Mouse (Mus musculus) mature B cell (primary cell): ENCODE results near the gene Fam171a1.
"Not testable (repeated sequence)": the region's sequence is repeated elsewhere in the genome, so short reads cannot be mapped to it uniquely, and the experiment has no call there.

ENCODE experiments used
- in situ Hi-C: fragments of 300-500 bp; cut with MboI; formaldehyde crosslinking; loops from 2 replicates; pipeline ENCODE4 v1.14.3; 2019

Fam171a1 gene

DNA sequence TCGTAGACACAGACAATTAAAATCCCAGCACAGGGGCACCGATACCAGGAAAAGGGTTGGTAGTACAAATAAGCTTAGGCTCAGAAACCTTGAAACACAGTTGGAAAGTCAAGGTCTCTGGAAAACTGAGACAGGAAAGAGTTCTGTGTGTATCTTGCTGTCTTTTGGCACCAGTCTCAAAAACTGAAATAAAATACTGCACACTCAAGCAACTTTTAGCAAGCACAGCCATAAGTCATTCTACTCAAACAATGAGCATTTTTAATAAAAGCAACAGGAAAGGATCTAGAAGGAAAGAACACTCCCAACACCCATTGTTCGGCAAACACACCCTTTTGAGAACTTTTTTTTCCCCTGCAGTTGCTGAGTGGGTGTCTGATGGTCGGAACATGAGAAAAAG lies at the start of gene Fam171a1:
Gene Fam171a1, plus strand, starts transcription at position 359 of the 400 bp plus-strand sequence.
- in situ Hi-C loops = no loop called here

DNA sequence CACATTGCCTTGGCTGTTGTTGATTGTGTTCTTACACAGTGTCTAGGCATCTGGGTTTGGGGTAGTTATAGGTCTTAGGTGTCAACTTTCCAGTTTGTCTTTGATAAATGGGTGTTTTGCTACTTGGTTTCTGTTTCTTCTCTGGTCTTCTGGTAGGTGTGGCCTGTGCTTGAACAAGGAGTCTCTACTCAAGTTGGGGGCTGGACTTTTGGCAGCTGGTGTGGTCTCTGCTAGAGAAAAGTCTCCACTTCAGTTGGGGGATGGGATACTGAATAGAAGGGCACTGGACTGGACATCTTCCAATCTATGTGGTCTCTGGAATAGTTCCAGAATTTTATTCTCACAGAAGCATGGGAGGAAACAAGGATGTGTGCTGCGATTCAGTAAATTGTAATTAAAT lies 44.9 kb upstream of the Fam171a1 start:
- in situ Hi-C loops = no loop called here

DNA sequence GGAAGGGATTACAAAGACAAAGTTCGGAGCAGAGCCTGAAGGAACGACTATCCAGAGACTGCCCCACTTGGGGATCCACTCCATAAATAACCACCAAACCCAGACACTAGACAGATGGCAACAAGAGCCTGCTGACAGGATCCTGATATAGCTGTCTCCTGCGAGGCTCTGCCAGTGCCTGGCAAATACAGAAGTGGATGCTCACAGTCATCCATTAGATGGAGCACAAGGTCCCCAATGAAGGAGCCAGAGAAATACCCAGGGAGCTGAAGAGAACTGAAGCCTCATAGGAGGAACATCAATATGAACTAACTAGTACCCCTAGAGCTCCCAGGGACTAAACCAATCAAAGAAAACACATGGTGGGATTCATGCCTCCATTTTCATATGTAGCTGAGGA lies 25.7 kb upstream of the Fam171a1 start:
- in situ Hi-C loops = not testable (repeated sequence)

DNA sequence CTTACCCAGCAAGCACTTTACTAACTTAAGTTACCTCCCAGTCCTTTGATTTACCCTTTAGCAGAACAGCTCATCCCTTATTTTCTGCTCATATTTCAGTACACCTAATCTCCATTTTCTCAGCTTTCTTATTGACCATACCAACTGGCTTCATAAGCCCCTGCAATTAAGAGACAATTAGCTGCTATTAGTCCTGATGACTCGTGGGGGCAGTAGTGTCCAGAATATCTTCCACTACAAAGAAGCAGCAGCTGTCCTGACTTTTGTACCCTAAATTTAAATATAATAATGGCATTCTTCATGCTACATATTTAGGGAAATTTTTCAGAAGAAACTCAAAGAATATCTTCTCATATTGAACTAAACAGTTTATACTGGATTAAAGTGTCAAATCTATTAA lies 24.8 kb upstream of the Fam171a1 start:
- in situ Hi-C loops = no loop called here

DNA sequence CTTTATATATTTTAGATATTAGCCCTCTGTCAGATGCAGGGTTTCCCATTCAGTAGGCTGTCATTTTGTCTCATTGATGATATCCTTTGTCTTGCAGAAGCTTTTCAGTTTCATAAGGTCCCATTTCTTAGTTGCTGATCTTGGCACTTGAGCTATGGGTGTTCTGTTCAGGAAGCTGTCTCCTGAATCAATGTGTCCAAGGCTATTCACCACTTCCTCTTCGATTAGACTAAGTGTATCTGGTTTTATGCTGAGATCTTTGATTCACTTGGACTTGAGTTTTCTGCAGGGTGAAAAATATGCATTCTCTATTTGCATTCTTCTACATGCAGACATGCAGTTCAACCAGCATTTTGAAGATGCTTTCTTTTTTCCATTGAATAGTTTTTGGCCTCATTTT lies 17.9 kb upstream of the Fam171a1 start:
- in situ Hi-C loops = no loop called here

DNA sequence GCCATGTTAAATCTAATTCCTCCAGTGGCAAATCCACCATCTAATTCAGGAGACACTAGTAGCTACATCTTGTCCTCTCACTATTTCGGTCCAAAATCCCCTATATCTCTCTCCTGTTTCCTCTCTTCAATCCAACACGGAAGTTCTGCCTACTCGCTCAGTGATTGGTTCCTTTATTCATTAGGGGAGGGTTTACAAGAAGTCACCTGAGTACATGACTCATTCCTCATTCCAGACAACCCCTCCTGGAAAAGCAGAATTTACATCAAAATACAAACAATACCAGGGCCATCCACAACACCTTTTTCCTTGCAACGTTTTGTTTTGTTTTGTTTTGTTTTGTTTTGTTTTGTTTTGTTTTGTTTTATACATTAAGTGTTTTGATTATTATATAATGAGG lies 14.1 kb upstream of the Fam171a1 start:
- in situ Hi-C loops = no loop called here

DNA sequence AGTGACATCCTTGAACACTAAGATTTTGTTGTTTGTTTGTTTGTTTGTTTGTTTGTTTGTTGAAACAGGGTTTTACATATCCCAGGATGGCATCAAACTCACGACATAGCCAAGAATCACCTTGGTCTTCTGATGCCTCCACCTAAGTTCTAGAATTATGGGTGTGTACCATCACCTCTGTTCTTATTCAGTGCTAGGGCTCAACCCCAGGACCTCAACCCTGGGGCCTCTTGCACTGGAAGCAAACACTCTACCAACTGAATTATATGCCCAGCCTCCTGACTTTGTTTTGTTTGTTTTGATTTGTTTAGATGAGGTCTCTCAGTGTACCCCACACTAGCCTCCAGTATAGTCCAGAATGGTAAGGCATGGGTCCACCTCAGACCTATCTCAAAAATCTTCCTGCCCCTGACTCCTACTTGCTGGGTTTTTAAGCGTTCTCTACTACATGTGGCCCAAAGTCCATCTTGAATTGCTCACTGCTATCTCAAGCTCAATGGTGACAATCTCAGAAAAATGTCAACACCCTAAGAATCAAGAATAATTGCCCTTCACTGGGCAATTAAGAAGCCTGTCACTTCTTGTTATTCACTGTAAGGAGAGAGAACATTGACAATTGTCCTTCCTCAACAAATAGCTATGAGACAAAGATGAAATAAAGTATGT lies 12.6 kb upstream of the Fam171a1 start:
- in situ Hi-C loops = no loop called here

DNA sequence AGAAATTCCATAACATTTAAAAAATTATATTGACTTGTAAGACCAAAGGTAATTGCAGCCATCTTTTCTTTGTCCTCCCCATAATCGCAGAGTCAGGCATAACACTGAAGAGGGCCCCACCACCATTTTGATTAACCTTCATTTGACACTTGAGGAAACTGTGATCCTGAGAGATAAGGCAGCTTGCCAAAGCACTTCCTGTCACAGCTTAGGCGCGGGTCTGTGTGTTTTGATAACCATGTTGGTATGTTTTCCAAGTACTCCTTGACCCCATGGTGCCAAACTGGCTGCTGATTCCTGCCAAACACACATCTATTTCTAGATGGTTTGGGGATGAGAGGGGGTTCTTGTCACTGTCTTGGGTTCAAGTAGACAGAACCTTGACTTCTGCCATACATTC lies 11.7 kb upstream of the Fam171a1 start:
- in situ Hi-C loops = no loop called here

DNA sequence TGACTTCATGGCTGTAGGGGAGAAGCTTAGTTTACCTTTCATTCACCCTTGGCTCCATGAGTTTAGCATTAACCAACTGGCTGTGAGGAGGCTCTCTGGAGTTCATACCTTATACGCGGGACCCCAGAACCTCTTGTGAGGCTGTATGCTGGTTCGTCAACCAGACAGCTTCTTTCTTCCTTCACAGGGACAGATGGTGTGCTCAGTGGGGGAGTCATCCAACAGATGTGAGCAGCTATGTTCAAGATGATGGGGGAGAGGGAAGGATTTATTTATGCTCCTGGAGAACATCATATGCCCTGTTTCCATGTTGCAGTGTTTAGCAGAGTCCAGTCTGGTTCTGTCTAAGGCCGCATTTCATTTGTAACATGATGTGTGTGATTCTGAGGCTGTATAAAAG lies 6.6 kb upstream of the Fam171a1 start:
- in situ Hi-C loops = no loop called here

DNA sequence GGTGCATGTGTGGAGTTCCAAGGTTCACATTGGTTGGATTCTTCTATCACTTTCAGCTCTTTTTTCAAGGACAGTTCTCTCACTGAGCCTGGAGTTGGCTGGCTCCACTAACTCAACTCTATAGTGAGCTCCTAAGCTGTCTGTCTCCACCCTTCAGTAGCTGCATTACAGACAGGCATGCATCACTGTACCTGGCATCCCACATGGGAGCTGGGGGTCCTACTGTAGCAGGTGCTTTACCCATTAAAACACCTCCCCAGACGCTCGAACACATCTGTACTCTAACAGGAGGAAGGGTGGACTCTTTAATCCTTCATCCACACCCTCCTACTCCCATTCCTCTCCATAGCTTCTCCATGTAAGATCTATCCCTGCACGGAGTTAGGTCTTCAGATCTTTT lies 5.6 kb upstream of the Fam171a1 start:
- in situ Hi-C loops = no loop called here

DNA sequence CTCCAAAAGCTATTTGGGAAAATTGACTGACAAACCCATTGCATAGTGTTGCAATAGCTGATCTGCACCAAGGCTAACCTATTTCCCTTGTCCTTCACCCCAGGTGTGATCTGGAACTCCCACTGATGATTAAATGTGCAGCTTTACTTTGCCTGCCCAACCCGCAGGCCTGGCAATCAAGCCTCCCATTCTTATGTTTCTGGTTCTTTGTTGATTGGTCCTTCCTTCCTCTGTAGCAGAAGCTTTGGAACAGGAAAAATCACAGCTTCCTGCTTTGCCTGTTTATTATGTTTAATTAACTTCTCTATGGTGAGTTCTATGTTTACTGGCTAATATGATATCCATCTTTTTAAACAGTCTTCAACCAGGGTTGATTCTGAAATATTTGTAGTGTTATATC lies 5.2 kb upstream of the Fam171a1 start:
- in situ Hi-C loops = no loop called here

DNA sequence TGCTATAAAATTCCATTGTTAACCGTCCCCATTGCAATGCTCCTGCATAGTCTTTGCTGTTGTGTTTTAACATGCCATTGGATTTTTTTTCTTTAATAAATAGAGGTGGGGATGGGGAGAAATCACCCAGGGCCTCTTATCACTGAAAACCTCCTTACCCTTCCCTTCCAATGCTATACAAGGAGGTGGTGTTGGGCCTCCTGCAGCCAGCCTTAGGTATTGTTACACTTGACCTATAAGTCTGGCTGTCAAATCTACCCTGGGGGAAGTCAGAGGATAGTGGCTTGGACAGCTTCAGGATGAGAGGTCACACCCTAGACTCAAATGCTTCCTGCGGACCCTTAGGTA lies 3.8 kb downstream of the Fam171a1 start:
- in situ Hi-C loops = no loop called here

DNA sequence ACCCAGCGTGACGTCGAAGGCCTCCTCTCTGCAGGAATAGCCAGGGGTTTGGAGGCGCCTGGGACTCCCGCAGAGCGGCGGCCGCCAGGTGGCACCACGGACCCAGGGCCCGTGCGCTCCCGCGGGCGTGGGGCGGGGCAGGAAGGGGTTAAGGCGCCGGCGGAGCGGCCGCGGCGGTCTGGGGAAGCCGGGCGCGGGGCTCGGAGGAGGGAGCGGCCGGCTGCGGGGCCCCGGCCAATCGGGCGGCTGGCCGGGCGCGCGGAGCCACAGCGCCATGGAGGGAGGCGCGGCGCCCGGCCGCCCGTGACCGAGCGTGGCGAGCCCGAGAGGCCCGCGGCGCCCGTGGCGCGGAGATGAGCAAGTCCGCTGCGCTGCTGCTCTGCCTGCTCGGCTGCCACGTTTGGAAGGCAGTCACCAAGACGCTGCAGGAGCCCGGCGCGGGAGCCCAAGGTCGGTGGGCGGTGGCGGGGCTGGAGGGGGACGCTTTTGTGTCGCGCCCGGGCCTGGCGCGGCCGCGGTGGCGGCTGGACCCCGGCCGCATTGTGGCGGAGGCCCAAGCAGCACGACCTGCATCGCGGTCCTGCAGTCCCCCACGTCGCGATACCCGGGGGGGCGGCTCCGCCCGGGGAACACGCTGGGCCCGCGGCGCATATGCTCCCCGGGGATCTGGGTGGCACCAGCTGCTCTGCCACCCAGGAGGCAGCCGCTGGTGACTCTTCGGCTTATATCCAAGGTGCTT lies 4.3 kb downstream of the Fam171a1 start:
- in situ Hi-C loops = no loop called here

DNA sequence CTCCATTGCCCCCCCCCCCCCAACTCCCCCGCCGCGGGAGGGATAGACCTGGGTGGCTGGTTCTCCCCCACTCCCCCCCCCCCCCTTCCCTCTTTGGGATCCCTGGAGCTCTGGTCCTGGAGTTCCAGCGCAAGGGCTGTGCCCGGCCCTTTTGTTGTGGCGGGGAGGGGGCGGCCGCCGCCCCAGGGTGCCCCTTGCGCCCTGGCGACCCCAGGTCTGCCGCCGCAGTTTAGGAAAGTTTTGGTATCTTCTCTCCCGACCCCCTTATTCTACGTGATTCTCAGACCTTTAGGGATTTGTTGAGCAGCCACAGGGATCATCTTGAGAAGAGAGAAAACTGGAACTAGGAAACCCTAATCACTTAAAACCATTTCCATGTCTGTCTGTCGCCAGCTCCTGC lies 4.9 kb downstream of the Fam171a1 start:
- in situ Hi-C loops = no loop called here

DNA sequence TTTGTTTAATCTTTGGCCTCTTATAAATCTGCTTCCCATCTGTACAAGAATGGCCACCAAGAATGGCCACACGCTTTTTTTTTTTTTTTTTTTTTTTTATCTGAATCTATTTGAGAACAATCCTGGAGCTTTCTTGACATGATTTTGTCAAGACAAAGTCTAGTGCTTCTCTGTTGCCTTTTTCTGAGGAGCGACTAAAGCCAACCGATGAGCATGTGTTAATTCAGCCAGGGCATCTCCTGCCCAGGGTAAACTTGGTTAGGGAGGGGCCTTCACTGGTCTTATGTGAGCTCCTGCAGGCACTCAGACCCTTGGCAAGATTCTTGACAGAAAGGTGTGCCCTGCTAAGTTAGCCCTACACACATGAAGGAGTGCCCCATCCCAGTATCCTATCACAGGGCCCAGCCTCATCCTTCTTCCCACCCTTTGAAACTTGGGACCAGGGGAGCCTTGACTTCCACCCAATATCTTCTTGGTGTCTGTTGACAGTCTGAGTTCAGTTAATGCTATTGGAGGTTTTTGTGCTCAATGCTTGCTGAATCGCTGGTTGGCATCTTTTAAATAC lies 5.4 kb downstream of the Fam171a1 start:
- in situ Hi-C loops = no loop called here

DNA sequence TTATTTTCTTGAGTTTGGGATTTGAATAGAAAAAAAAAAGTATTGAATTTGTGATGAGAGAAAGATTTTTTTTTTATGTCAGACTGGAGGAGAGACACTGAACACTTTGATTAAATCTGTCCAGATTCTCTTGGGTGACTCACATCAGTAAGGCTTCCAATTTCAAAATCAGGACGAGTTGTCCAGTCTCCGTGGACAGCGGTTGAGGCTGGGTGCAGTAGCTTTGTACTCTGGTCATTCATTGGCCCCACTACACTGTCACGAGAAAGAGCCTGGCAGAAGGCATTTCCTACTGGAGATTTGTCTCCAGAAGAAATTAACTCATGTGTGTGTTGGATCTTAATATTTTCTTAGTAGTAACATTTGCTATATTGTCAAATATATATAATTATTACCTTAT lies 8.5 kb downstream of the Fam171a1 start:
- in situ Hi-C loops = no loop called here

DNA sequence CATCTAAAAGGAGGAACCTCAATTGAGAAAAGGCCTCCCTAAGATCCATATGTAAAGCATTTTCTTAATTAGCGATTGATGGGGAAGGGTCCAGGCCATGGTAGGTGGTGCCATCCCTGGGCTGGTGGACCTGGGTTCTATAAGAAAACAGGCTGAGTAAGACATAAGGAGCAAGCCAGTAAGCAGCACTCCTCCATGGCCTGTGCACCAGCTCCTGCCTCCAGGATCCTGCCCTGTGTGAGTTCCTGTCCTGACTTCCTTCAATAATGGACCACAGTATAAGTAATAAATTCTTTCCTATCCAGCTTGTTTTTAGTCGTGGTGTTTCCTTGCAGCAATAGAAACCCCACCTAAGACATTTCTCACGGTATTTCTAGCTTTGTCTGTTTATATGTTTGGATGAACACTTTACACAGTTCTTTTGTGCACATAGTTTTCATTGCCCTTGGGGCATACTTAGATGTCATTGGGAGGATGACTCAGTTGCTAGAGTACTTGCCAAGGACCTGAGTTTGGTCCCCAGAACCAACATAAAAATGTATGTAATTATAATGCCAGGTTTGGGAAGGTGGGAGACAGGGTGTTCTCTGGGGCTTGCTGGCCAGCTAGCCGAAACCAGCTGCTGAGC lies 13.3 kb downstream of the Fam171a1 start:
- in situ Hi-C loops = no loop called here

DNA sequence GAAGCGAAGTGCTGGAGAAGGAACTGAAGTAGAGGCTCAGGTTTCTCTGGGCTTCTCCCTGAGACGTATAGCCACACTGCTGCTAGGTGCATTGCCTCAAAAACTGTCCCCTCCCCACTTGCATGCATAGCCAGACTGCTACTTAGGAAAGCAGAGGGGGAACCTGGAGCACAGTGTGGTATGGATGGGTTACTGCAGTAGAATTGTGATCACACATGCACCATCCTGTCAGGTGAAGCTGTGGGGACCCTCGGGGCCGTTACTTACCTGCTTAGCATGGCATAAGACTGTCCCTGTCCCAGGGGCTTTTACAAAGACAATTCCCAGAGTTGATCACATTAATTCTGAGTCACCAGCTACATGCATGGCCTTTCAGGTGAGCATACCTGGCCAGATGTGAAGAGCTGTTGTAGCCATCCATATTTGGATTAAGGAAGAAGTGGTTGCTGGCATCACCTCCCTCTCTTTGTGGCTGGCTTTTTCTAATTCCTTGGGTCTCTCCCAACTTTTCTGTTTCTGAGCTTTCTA lies 14.4 kb downstream of the Fam171a1 start:
- in situ Hi-C loops = no loop called here

DNA sequence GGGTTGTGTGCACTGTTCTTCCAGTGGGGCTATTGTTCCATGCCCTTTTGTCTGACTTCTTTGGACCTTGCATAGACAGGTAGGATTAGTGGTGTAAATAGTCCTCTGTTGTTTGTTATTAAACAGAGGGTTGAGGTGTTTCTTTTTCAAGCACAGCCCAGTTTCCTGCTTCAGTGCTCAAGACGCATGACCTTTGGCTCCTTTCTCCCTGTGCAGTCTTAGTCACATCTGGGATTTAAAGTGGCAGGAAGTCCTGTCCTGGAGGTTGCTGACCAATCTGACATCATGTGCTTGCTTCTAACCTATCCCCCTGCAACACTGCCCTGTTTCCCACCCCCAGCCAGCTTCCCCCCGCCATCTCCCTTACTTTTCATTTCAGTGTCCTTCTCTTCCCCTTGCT lies 14.9 kb downstream of the Fam171a1 start:
- in situ Hi-C loops = no loop called here

DNA sequence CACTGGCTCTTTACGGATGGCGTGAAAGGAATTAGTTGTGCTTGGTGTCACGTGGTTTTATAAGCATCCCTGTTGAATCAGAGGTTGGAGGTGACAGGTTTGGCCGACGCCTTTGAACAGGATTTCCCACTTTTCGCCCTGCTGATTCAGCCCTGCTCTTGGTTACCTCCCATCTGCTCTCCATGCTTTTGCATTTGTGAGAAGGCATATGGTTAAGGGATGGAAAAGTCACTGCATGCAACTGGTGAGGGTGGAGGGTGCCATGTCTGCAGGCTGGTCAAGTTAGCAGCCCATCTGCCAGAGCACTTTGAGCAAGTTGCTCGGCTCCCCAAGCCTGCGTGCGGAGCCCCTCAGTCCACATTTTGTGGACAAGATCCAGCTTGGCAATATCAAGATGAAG lies 18.4 kb downstream of the Fam171a1 start:
- in situ Hi-C loops = no loop called here

DNA sequence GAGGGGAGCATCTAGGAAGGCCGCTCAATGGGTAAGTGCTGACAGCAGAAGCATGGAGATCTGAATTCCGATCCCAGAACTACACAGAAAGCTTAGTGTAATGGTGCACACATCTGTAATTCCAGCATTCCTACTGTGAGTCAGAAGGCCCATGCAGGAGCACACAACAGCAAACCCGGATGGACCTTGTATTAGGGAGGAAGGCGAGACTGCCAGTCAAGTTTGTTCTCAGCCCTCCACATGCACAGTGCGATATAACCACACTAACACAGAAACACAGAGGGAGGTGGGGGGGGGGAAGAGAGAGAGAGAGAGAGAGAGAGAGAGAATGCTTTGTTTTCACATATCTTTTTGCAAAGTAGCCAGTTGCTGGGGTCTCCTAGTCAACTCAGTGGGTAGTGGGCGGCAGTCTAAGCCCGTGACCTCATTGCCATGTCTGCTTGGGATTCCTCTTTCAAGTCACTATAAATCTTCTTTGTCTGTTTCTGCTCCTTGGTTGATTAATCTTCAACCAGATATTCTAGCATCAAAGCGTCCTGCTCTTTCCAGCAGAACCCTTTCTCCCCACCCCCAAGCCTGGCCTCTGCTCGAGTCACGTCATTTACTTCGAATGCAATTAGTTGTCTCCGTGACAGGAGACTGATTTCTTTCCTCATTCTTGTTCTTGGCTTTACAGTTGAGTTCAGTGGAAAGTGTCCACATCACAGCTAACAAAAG lies 20.7 kb downstream of the Fam171a1 start:
- in situ Hi-C loops = no loop called here

DNA sequence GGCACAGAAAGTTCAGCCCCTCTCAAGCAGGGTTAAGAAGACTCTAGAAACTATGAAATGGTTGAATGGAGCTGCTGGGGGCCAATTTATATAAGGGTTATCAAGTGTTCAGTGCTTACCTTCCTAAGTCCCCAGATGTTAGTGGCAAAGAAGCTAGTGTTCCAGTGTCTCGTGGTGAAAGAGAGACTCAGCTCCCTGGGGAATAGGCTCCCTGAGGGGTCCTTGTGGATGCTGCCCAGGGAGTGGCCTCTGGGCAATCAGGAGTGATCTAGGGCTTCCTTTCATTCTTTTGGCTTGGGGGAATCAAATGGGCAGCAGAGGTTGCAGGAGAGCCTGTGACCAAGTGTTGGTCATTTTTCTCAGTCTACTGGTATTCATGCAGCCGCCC lies 21.3 kb downstream of the Fam171a1 start:
- in situ Hi-C loops = no loop called here
